Mouse (Mus musculus): ENCODE measurements around the gene Adamts14. TPM values are rescaled to one million over a fixed set of nuclear protein-coding genes. Genes with fewer than 3 reads are reported as not detected.

The Adamts14 gene
- not detected for polyA plus RNA-seq (2014; fragmentation: Illumina TruSeq; extraction: RNeasy Lipid Tissue Mini Kit (QIAGEN cat#74804); ENCODE audit: low read depth, low replicate concordance)

GRCm38 (mm10) chr10:61273081-61273843 is at the start of gene Adamts14:
Gene Adamts14, minus strand, starts transcription at chr10:61273438.

GRCm38 (mm10) chr10:61297477-61297876 is 24.2 kb upstream of the Adamts14 start, which contains the start of gene Prf1:
Gene Prf1, plus strand, starts transcription at chr10:61297833.

GRCm38 (mm10) chr10:61171654-61172053 is 101.6 kb downstream of the Adamts14 start, which contains the start of gene Tbata:
Gene Tbata, plus strand, starts transcription at chr10:61171954.

GRCm38 (mm10) chr10:61147157-61148040 is 125.8 kb downstream of the Adamts14 start, which contains the start of gene Sgpl1:
Gene Sgpl1, minus strand, starts transcription at chr10:61147703.

Other genes with a start within 250 kb of the Adamts14 start
- gene Pcbd1, start 184.1 kb downstream of the Adamts14 start, polyA plus RNA-seq (2014; fragmentation: Illumina TruSeq; extraction: RNeasy Lipid Tissue Mini Kit (QIAGEN cat#74804); ENCODE audit: low read depth, low replicate concordance) = 480 TPM
- gene Sgpl1, start 125.7 kb downstream of the Adamts14 start, polyA plus RNA-seq (2014; fragmentation: Illumina TruSeq; extraction: RNeasy Lipid Tissue Mini Kit (QIAGEN cat#74804); ENCODE audit: low read depth, low replicate concordance) = 53.3 TPM
- gene Tbata, start 101.5 kb downstream of the Adamts14 start, polyA plus RNA-seq (2014; fragmentation: Illumina TruSeq; extraction: RNeasy Lipid Tissue Mini Kit (QIAGEN cat#74804); ENCODE audit: low read depth, low replicate concordance) = not detected
- not detected for gene Prf1, start 24.4 kb upstream of the Adamts14 start, polyA plus RNA-seq (2014; fragmentation: Illumina TruSeq; extraction: RNeasy Lipid Tissue Mini Kit (QIAGEN cat#74804); ENCODE audit: low read depth, low replicate concordance)
- 0.57 TPM for gene Pald1, start 110.1 kb upstream of the Adamts14 start, polyA plus RNA-seq (2014; fragmentation: Illumina TruSeq; extraction: RNeasy Lipid Tissue Mini Kit (QIAGEN cat#74804); ENCODE audit: low read depth, low replicate concordance)
- not detected for gene Nodal, start 144.5 kb upstream of the Adamts14 start, polyA plus RNA-seq (2014; fragmentation: Illumina TruSeq; extraction: RNeasy Lipid Tissue Mini Kit (QIAGEN cat#74804); ENCODE audit: low read depth, low replicate concordance)
- gene Eif4ebp2, start 179.2 kb upstream of the Adamts14 start, polyA plus RNA-seq (2014; fragmentation: Illumina TruSeq; extraction: RNeasy Lipid Tissue Mini Kit (QIAGEN cat#74804); ENCODE audit: low read depth, low replicate concordance) = 38.0 TPM
- gene Lrrc20, start 202.4 kb upstream of the Adamts14 start, polyA plus RNA-seq (2014; fragmentation: Illumina TruSeq; extraction: RNeasy Lipid Tissue Mini Kit (QIAGEN cat#74804); ENCODE audit: low read depth, low replicate concordance) = 0.85 TPM

Data from kidney, adult 10 weeks (tissue).